Mouse (Mus musculus) intestine, embryonic 16.5 days (tissue): ENCODE results near the gene Tent5c. TPM values are rescaled to one million over a fixed set of nuclear protein-coding genes. Genes with fewer than 3 reads are reported as not detected.
A peak's percentile ranks its signal among the peaks of the same experiment; 100 is the strongest.
"Not testable (repeated sequence)": the region's sequence is repeated elsewhere in the genome, so short reads cannot be mapped to it uniquely, and the experiment has no call there.

Experiments
- ATAC-seq: fragments of 200-750 bp; cut with Nextera tagmentation; 2 replicates; pipeline ENCODE4 v1.8.0; 2017; ENCODE audit warnings: moderate TSS enrichment, moderate library complexity
- H3K27ac ChIP-seq: fragments of 300-500 bp; sonication (generic); 2 replicates; pipeline ENCODE4 v1.5.1; 2014; ENCODE audit warnings: mild to moderate bottlenecking, low read length
- H3K27me3 ChIP-seq: fragments of 300-500 bp; sonication (generic); replicated peaks from 2 replicates; pipeline ENCODE4 v1.6.1; 2014; ENCODE audit warnings: low read length, control low read depth, mixed read lengths; ENCODE audit not compliant: control insufficient read depth, insufficient read depth
- H3K36me3 ChIP-seq: fragments of 300-500 bp; sonication (generic); 2 replicates; pipeline ENCODE4 v1.6.1; 2014; ENCODE audit warnings: low read length, control low read depth; ENCODE audit not compliant: control insufficient read depth, insufficient read depth
- H3K4me1 ChIP-seq: fragments of 300-500 bp; sonication (generic); 2 replicates; pipeline ENCODE4 v1.6.1; 2014; ENCODE audit warnings: low read length, control low read depth, mixed read lengths; ENCODE audit not compliant: control insufficient read depth, insufficient read depth
- H3K4me2 ChIP-seq: fragments of 300-500 bp; sonication (generic); 2 replicates; pipeline ENCODE4 v1.6.1; 2014; ENCODE audit warnings: low read depth, low read length, control low read depth
- H3K4me3 ChIP-seq: fragments of 300-500 bp; sonication (generic); 2 replicates; pipeline ENCODE4 v1.5.1; 2014; ENCODE audit warnings: mild to moderate bottlenecking, low read length
- H3K9ac ChIP-seq: fragments of 300-500 bp; sonication (generic); 2 replicates; pipeline ENCODE4 v1.6.1; 2014; ENCODE audit warnings: low read depth, low read length
- H3K9me3 ChIP-seq: fragments of 300-500 bp; sonication (generic); 2 replicates; pipeline ENCODE4 v1.6.1; 2016; ENCODE audit warnings: low read length, control low read depth; ENCODE audit not compliant: control insufficient read depth
- WGBS: fragments of 180-500 bp; shearing (Covaris S2); extraction: QIAGEN DNeasy Blood & Tissue Kit; methylation state at CpG from one replicate; pipeline ENCODE4 v1.1.7; 2014; 5-methylcytosine and 5-hydroxymethylcytosine counted together
- polyA plus RNA-seq: library from polyadenylated mRNA; unstranded; fragments of >200 nt; fragmentation: Nextera tagmentation; extraction: Ambion mirVana; gene quantifications from 2 replicates; pipeline ENCODE4 v1.2.1, GENCODE M21; 2015

The Tent5c gene
- polyA plus RNA-seq, 1 experiment from 2014 or later, result 9.9 TPM

- no peaks in the 10 kb centered on the region for H3K27me3 ChIP-seq
- H3K9me3 ChIP-seq, result no peaks in the 10 kb centered on the region
- no peak overlapping the region for H3K9ac ChIP-seq
- peaks cover 8% of the 10 kb centered on the region; the same call in 1 of the 2 replicates for H3K4me1 ChIP-seq
- no peak overlapping the region; the same call in 1 of the 2 replicates for H3K27ac ChIP-seq
- no peak overlapping the region for H3K4me3 ChIP-seq
- H3K4me2 ChIP-seq, result no peak overlapping the region
- 65% methylated on average over 1 of the region's 1 CpGs for WGBS
- peak; percentile 70 for ATAC-seq
- no peaks in the 10 kb centered on the region for H3K36me3 ChIP-seq
Observed at GRCm38 (mm10) chr3:100418387-100418786, 70.7 kb downstream of the Tent5c start.

DNA sequence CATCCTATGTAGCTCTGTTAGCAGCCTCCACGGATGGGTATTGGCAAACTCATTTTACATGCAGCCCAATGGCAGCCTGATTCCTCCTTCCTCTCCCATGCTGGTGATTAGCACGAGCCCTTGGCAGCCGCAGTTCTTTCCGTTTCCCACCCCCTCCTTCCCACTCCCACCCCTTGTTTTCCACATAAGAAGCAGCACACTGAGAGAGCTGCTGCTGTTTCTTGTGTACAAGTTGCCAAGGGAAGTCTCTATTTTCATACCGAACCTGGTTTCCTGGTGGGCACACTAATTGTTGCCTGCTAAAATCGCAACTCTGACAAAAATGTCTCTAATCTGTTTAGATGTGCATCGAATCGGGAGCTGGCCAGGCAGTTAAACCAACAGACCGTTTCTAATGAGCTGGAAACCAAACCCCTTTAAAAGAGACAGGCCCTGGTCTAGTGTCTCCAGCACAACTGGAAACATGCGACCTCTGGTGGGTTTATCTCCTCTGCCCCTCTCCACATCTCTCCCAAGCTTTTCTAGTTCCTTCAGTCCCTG, 71.3 kb downstream of the Tent5c start:
- 44% methylated on average over 10 of the region's 10 CpGs for WGBS
- H3K4me2 ChIP-seq, result no peak overlapping the region
- peaks cover 8% of the 10 kb centered on the region; the same call in 1 of the 2 replicates for H3K4me1 ChIP-seq
- no peak overlapping the region for H3K4me3 ChIP-seq
- H3K27ac ChIP-seq, result no peak overlapping the region; the same call in 1 of the 2 replicates
- H3K27me3 ChIP-seq, result no peaks in the 10 kb centered on the region
- 0 out of 2 replicates have a peak, but pooled peaks have one; percentile 22 for ATAC-seq
- H3K9me3 ChIP-seq, result no peaks in the 10 kb centered on the region
- H3K36me3 ChIP-seq, result no peaks in the 10 kb centered on the region
- H3K9ac ChIP-seq, result no peak overlapping the region

GRCm38 (mm10) chr3:100415671-100416070, 73.5 kb downstream of the Tent5c start:
- Histone ChIP-seq H3K4me2 (no peak overlapping the region), H3K9me3 (no peaks in the 10 kb centered on the region), H3K4me1 (peaks cover 10% of the 10 kb centered on the region; the same call in 1 of the 2 replicates), H3K27ac (no peak overlapping the region), H3K9ac (no peak overlapping the region), H3K27me3 (no peaks in the 10 kb centered on the region), H3K36me3 (no peaks in the 10 kb centered on the region), H3K4me3 (no peak overlapping the region)
- WGBS, result 77% methylated on average over 5 of the region's 5 CpGs
- no peak for ATAC-seq

DNA sequence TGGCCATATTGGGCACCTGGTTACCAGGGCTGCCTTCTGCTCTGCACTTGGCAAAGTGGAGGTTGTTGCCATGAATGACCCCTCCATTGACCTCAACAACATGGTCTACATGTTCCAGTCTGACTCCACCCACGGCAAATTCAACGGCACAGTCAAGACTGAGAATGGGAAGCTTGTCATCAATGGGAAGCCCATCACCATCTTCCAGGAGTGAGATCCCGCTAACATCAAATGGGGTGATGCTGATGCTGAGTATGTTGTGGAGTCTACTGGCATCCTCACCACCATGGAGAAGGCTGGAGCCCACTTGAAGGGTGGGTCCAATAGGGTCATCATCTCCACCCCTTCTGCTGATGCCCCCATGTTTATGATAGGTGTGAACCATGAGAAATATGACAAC, 75.5 kb downstream of the Tent5c start:
- not testable (repeated sequence) for H3K4me3 ChIP-seq, H3K27ac ChIP-seq, H3K9ac ChIP-seq, ATAC-seq, H3K27me3 ChIP-seq, H3K36me3 ChIP-seq, H3K4me1 ChIP-seq, H3K9me3 ChIP-seq, H3K4me2 ChIP-seq
- whole genome bisulfite sequencing, result 98% methylated on average over 3 of the region's 3 CpGs

DNA sequence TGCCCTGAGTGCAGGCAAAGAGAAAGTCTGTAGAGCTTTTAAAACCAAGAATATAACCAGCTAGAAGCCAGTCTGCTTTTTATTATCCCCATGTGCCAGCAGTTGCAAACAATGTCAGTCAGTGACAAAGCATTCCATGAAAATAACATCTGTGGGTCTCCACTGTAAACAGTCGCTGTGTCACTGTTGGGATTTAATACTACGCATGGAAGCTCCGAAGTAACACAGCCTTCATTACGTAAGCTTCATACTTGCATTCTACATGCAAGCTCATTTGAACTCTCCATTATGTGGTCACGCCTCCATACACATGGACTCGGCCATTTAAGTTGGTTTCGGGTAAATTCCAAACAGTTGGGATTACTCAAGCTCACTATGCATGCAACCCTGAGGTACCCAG, 77.2 kb downstream of the Tent5c start:
- H3K4me3 ChIP-seq, result no peak overlapping the region
- no peak overlapping the region for H3K27ac ChIP-seq
- H3K36me3 ChIP-seq, result no peaks in the 10 kb centered on the region
- H3K4me2 ChIP-seq, result no peak overlapping the region
- H3K27me3 ChIP-seq, result no peaks in the 10 kb centered on the region
- no peak overlapping the region for H3K9ac ChIP-seq
- H3K9me3 ChIP-seq, result no peaks in the 10 kb centered on the region
- ATAC-seq, result no peak
- WGBS, result 70% methylated on average over 7 of the region's 7 CpGs
- 0 out of 2 replicates have a peak, but pooled peaks cover 2% of the 10 kb centered on the region for H3K4me1 ChIP-seq

DNA sequence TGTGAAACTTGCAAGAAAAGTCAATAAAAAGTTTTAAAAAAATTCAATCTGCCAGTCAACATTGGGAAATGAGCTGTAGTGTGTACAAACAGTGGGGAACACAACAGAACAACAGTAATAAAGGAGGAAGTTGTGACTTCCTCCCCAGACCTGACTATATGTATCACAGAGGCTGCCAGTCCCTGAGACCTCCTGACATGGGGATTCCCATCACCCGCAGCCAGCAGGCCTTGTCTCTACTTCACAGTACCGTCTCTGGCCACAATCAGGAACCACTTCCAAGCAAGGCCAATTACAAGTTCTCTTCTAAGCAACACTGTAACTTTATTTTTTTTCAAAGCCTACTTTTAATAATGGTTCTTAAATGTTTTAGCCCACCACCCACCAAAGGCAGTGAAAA, 79.8 kb downstream of the Tent5c start:
- Histone ChIP-seq H3K9ac (no peak overlapping the region), H3K36me3 (no peaks in the 10 kb centered on the region), H3K4me1 (0 out of 2 replicates have a peak, but pooled peaks cover 2% of the 10 kb centered on the region), H3K4me2 (no peak overlapping the region), H3K4me3 (no peak overlapping the region), H3K9me3 (no peaks in the 10 kb centered on the region), H3K27me3 (no peaks in the 10 kb centered on the region), H3K27ac (no peak overlapping the region)
- ATAC-seq, result no peak
- WGBS, result 77% methylated on average over 2 of the region's 2 CpGs

GRCm38 (mm10) chr3:100408351-100409043, 80.6 kb downstream of the Tent5c start:
- H3K9ac ChIP-seq, result no peak overlapping the region
- H3K4me2 ChIP-seq, result no peak overlapping the region
- H3K27ac ChIP-seq, result no peak overlapping the region
- no peaks in the 10 kb centered on the region for H3K9me3 ChIP-seq
- 80% methylated on average over 2 of the region's 2 CpGs for WGBS
- 0 out of 2 replicates have a peak, but pooled peaks cover 2% of the 10 kb centered on the region for H3K4me1 ChIP-seq
- H3K36me3 ChIP-seq, result no peaks in the 10 kb centered on the region
- no peaks in the 10 kb centered on the region for H3K27me3 ChIP-seq
- H3K4me3 ChIP-seq, result no peak overlapping the region
- ATAC-seq, result no peak

DNA sequence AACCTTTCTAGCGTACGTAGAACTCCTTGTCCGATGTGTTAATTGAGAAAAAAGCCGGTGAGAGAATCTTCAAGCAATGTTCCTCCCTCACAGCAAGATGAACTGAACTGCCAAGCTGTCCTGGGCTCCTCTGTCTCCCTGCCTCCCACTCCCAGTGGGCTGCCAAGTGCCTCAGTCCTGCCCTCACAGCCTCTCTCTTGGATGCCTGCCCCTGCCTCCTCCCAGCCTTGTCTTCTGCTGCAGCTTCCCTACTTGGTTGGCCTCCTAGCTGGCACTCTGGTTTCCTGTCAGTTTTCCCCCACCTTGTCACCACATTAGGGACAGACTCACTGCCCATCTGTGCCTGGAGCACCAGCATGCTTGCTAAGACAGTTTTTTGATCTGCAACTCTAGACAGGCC, 86.5 kb downstream of the Tent5c start:
- Histone ChIP-seq H3K9ac (no peak overlapping the region), H3K9me3 (no peaks in the 10 kb centered on the region), H3K4me2 (no peak overlapping the region), H3K4me1 (no peaks in the 10 kb centered on the region), H3K27me3 (no peaks in the 10 kb centered on the region), H3K36me3 (no peaks in the 10 kb centered on the region), H3K4me3 (no peak overlapping the region), H3K27ac (no peak overlapping the region)
- WGBS, result 81% methylated on average over 4 of the region's 4 CpGs
- ATAC-seq, result no peak
